Mouse (Mus musculus) cerebellum, adult 2 months (tissue): ENCODE measurements around the gene Clec2g. TPM values are rescaled to one million over a fixed set of nuclear protein-coding genes. Genes with fewer than 3 reads are reported as not detected.

Experiments
- DNase-seq, 2 experiments: peaks; one replicate each; pipeline ENCODE4 v3.0.0; 2021
- H3K27ac ChIP-seq: fragments of 200-500 bp; 2 replicates; pipeline ENCODE4 v1.5.1; 2012; ENCODE audit warnings: low read length, control low read depth, inconsistent platforms; ENCODE audit not compliant: insufficient read depth
- H3K27me3 ChIP-seq: fragments of 200-500 bp; 2 replicates; pipeline ENCODE4 v1.6.1; 2012; ENCODE audit warnings: inconsistent platforms, mild to moderate bottlenecking, low read length, moderate library complexity; ENCODE audit not compliant: control insufficient read depth, insufficient read depth
- H3K4me1 ChIP-seq: fragments of 200-500 bp; 2 replicates; pipeline ENCODE4 v1.6.1; 2011; ENCODE audit warnings: low read length; ENCODE audit not compliant: control insufficient read depth, insufficient read depth
- H3K4me3 ChIP-seq: fragments of 200-500 bp; replicated peaks from 2 replicates; pipeline ENCODE3; 2011; ENCODE audit warnings: mild to moderate bottlenecking, low read depth, low read length, control low read depth; ENCODE audit not compliant: insufficient read depth
- CTCF ChIP-seq: fragments of 200-500 bp; IDR thresholded peaks from 2 replicates; pipeline ENCODE4 v1.5.1; 2011; ENCODE audit warnings: low read depth, mild to moderate bottlenecking, control low read depth, low read length, moderate library complexity, borderline replicate concordance; ENCODE audit not compliant: insufficient read depth
- POLR2A ChIP-seq: fragments of 200-500 bp; IDR thresholded peaks from 2 replicates; pipeline ENCODE4 v1.6.1; 2011; ENCODE audit warnings: low read length, control low read depth, borderline replicate concordance; ENCODE audit not compliant: insufficient read depth
- WGBS: fragments of 180-500 bp; shearing (Covaris S2); methylation state at CpG from one replicate; pipeline ENCODE4 v1.1.7; 2018; 5-methylcytosine and 5-hydroxymethylcytosine counted together
- polyA plus RNA-seq: library from polyadenylated mRNA; depleted of rRNA; stranded (reverse); fragments of >200 nt; gene quantifications from 2 replicates; pipeline ENCODE4 v1.2.3, GENCODE M21; 2012; rRNA removed

The Clec2g gene
- polyA plus RNA-seq, 1 experiment: not detected

DNA sequence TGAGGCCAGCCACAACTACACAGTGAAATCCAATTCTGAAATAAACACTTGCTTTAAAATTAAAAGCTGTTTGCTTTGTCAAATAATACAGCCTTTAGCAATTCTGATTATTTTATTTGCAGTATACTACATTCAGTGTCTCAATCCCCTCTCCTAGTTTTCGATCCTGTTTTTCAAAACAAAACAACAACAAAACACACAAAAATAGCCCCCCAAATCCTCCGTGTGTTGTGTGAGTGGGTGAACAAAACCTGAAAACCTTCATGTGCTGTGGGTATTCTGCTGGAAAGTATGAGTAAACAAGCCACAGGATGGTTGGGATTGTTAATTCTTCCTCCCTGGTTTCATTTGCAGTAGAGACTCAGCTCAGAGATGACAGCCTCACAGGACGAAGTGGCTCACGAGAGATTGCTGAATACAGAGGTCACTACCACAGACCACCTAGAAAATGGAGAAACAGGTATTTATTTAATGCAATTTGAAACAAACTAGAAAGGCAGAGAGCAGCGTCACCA, 79.6 kb downstream of the Clec2g start:
- no peak overlapping the region for H3K4me3 ChIP-seq
- TF ChIP-seq POLR2A: no peak
- TF ChIP-seq CTCF: no peak
- 92% methylated on average over 5 of the region's 5 CpGs for WGBS
- H3K4me1 ChIP-seq: no peaks in the 10 kb centered on the region
- no peak overlapping the region for H3K27ac ChIP-seq
- no peak for DNase-seq
- H3K27me3 ChIP-seq: no peaks in the 10 kb centered on the region

GRCm38 (mm10) chr6:129014399-129014798, 80.2 kb downstream of the Clec2g start:
- H3K27me3 ChIP-seq: no peaks in the 10 kb centered on the region
- DNase-seq: no peak
- H3K4me1 ChIP-seq: no peaks in the 10 kb centered on the region
- 90% methylated on average over 1 of the region's 1 CpGs for WGBS
- TF ChIP-seq CTCF (no peak), POLR2A (no peak)
- H3K27ac ChIP-seq: no peak overlapping the region
- H3K4me3 ChIP-seq: no peak overlapping the region

DNA sequence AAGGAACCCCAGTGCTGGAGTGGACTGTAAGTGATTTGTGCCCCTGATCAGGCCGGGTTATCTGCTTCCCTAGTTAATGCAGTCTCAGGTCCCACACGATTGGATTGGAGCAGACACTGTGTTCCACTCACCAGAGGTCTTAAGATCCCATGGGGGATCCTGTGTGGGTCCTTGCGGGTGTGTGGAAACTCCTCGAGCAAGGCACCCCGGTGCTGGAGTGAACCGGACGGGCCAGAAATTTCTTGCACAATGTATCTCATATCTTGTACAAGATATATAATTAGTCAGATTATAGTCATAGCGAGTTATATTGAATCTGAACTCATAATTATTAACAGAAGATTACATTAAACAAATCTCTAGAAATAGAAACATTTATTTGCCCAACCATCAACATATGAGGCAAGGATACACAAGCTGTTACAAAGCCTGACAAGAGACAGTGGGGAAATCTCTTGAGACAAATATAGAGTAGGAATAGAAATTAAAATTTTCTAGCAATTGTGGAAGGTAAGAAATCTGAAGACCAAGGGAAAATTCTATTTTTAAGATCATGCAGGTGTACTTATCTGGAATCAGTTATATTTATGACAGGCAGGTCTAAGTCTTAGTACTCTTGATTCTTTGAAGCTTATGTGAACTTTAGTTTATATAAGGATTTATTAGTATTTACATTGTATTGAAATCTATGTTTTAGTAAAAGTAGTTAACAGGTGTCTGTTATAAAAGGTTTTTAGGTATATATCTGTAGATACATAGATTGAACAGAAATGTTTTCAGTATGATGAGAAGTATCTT, 93.5 kb downstream of the Clec2g start:
- no peak for TF ChIP-seq POLR2A
- no peak for TF ChIP-seq CTCF
- H3K4me1 ChIP-seq: no peaks in the 10 kb centered on the region
- H3K27me3 ChIP-seq: no peaks in the 10 kb centered on the region
- H3K27ac ChIP-seq: no peak overlapping the region
- WGBS: 85% methylated on average over 8 of the region's 8 CpGs
- no peak overlapping the region for H3K4me3 ChIP-seq
- no peak for DNase-seq

- Histone ChIP-seq H3K4me1 (no peaks in the 10 kb centered on the region), H3K27ac (no peak overlapping the region), H3K27me3 (no peaks in the 10 kb centered on the region), H3K4me3 (no peak overlapping the region)
- 53% methylated on average over 6 of the region's 6 CpGs for WGBS
- no peak for DNase-seq
- TF ChIP-seq CTCF: no peak
- TF ChIP-seq POLR2A: no peak
Observed at GRCm38 (mm10) chr6:129030175-129030824, 96.1 kb downstream of the Clec2g start.

DNA sequence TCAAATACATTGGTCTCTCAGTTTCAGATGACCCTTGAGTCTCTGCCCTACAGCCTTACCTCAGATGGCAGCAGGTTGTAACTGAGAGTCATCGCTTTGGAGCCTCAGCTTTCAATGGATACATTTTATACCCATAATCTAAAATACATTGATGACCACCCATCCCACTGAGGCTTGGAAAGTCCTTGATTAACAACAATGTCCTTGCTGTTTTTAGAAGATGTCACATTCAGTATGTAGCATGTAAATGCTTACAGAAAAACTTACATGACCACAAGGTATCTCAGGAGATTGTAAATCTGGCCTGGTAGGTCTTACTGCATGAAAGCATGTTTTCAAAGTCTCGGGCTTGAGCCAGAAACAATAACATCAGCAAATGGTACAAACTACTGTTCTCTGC, 96.8 kb downstream of the Clec2g start:
- no peak overlapping the region for H3K27ac ChIP-seq
- H3K4me1 ChIP-seq: no peaks in the 10 kb centered on the region
- WGBS: 92% methylated on average over 2 of the region's 2 CpGs
- no peak overlapping the region for H3K4me3 ChIP-seq
- DNase-seq: no peak
- H3K27me3 ChIP-seq: no peaks in the 10 kb centered on the region
- TF ChIP-seq POLR2A (no peak), CTCF (no peak)

- WGBS: 79% methylated on average over 2 of the region's 2 CpGs
- no peaks in the 10 kb centered on the region for H3K27me3 ChIP-seq
- DNase-seq: no peak
- no peak overlapping the region for H3K4me3 ChIP-seq
- TF ChIP-seq CTCF: no peak
- TF ChIP-seq POLR2A: no peak
- H3K27ac ChIP-seq: no peak overlapping the region
- H3K4me1 ChIP-seq: no peaks in the 10 kb centered on the region
Observed at GRCm38 (mm10) chr6:129033397-129033796, 99.2 kb downstream of the Clec2g start.

Other genes starting within 250 kb of the Clec2g start
- not detected in 2 replicates for gene Klrb1, start 211.3 kb upstream of the Clec2g start, polyA plus RNA-seq
- 0.08 TPM in 1 of 2 replicates, not detected in the other for gene Klrb1c, start 145.2 kb upstream of the Clec2g start, polyA plus RNA-seq
- gene Gm44511, start 108.1 kb upstream of the Clec2g start, polyA plus RNA-seq: not detected in 2 replicates
- not detected in 2 replicates for gene Klrb1b, start 108.0 kb upstream of the Clec2g start, polyA plus RNA-seq
- 0.06 TPM in 1 of 2 replicates, not detected in the other for gene Clec2i, start 46.8 kb upstream of the Clec2g start, polyA plus RNA-seq
- 0.30 and 0.79 TPM in 2 replicates for gene BC035044, start 43.3 kb upstream of the Clec2g start, polyA plus RNA-seq
- gene Klrb1f, start 111.5 kb downstream of the Clec2g start, polyA plus RNA-seq: not detected in 2 replicates
- not detected in 2 replicates for gene Clec2e, start 166.5 kb downstream of the Clec2g start, polyA plus RNA-seq
- 12.2 and 14.9 TPM in 2 replicates for gene Clec2d, start 246.2 kb downstream of the Clec2g start, polyA plus RNA-seq